Mouse (Mus musculus): Measurements from ENCODE around the gene Focad.

- TF ChIP-seq CTCF (IDR thresholded peaks at IDR 0.05; ENCODE audit: borderline replicate concordance, control insufficient read depth, extremely low read depth, insufficient read depth, low read length, poor library complexity): no peak
- no peak for TF ChIP-seq POLR2A (IDR thresholded peaks at IDR 0.05; ENCODE audit: control insufficient read depth, extremely low read depth, insufficient read depth, low read length, poor library complexity)
Measured at GRCm38 (mm10) chr4:88406887-88407696, 312.7 kb downstream of the Focad start.
